Mouse (Mus musculus) CH12.LX (cell line): Measurements from ENCODE around the gene Card10. TPM values are rescaled to one million over a fixed set of nuclear protein-coding genes. Genes with fewer than 3 reads are reported as not detected.
A peak's percentile ranks its signal among the peaks of the same experiment; 100 is the strongest.

ENCODE experiments used
- DNase-seq: peaks from one replicate; pipeline ENCODE4 v3.0.0-alpha.2; 2013; ENCODE audit errors: extremely low read depth
- H3K27ac ChIP-seq: 2 replicates; pipeline ENCODE4 v1.5.1; 2012; ENCODE audit warnings: low read depth, mild to moderate bottlenecking, control low read depth, moderate library complexity; ENCODE audit not compliant: insufficient read depth
- H3K27me3 ChIP-seq: replicated peaks from 2 replicates; pipeline ENCODE3; 2012; ENCODE audit warnings: inconsistent platforms
- H3K36me3 ChIP-seq, 2 experiments: replicated peaks in 1 of 2; 2 replicates each; pipeline versions ENCODE3 to v1.6.1; 2012; ENCODE audit warnings: inconsistent platforms in 1 of 2, low read length in 1 of 2, mild to moderate bottlenecking in 1 of 2, mixed read lengths in 1 of 2, moderate library complexity in 1 of 2; ENCODE audit not compliant: control insufficient read depth in 1 of 2, insufficient read depth in 1 of 2
- H3K4me1 ChIP-seq, 2 experiments: 2 replicates each; pipeline ENCODE4 v1.6.1; 2012; ENCODE audit warnings: inconsistent platforms in 1 of 2, moderate library complexity in 1 of 2; ENCODE audit not compliant: insufficient read depth in 2 of 2, control insufficient read depth in 1 of 2
- H3K4me2 ChIP-seq: 2 replicates; pipeline ENCODE4 v1.6.1; 2012; ENCODE audit warnings: low read depth, mild to moderate bottlenecking, control low read depth; ENCODE audit not compliant: poor library complexity, insufficient read depth, severe bottlenecking
- H3K4me3 ChIP-seq, 3 experiments: fragments of 150-350 bp in 1 of 3; sonication (generic) in 1 of 3; replicated peaks in 1 of 3; 2 replicates each; pipeline versions ENCODE3 to v1.5.1; 2011 to 2012; ENCODE audit warnings: low read depth in 2 of 3, low read length in 2 of 3, mild to moderate bottlenecking in 2 of 3, moderate library complexity in 2 of 3, control low read depth in 1 of 3, improper control_type of control experiment in 1 of 3, inconsistent platforms in 1 of 3, mixed read lengths in 1 of 3; ENCODE audit not compliant: poor library complexity in 1 of 3
- H3K79me2 ChIP-seq: replicated peaks from 2 replicates; pipeline ENCODE4 v1.6.1; 2012; ENCODE audit warnings: mild to moderate bottlenecking, moderate library complexity; ENCODE audit not compliant: control insufficient read depth, poor library complexity, insufficient read depth, severe bottlenecking; ENCODE audit errors: extremely low read depth
- H3K9ac ChIP-seq: 2 replicates; pipeline ENCODE4 v1.6.1; 2012; ENCODE audit warnings: low read depth, mild to moderate bottlenecking, control low read depth, moderate library complexity; ENCODE audit not compliant: insufficient read depth
- H3K9me3 ChIP-seq: replicated peaks from 2 replicates; pipeline ENCODE3; 2012; ENCODE audit warnings: low read length, inconsistent platforms, mixed read lengths
- CHD1 ChIP-seq: IDR thresholded peaks from 2 replicates; pipeline ENCODE4 v1.6.1; 2012; ENCODE audit warnings: low read depth, low read length, improper control_type of control experiment, inconsistent platforms
- CHD2 ChIP-seq: IDR thresholded peaks from 2 replicates; pipeline ENCODE4 v1.6.1; 2011; ENCODE audit warnings: low read length, improper control_type of control experiment
- ELF1 ChIP-seq: IDR thresholded peaks from 2 replicates; pipeline ENCODE4 v1.6.1; 2014; ENCODE audit warnings: low read depth, mild to moderate bottlenecking, inconsistent platforms, low read length, improper control_type of control experiment
- EP300 ChIP-seq: IDR thresholded peaks from 2 replicates; pipeline ENCODE4 v1.6.1; 2011; ENCODE audit warnings: low read length, improper control_type of control experiment
- ETS1 ChIP-seq: conservative IDR thresholded peaks from 2 replicates; pipeline ENCODE4 v1.6.1; 2012; ENCODE audit warnings: low read depth, mild to moderate bottlenecking, inconsistent platforms, low read length, improper control_type of control experiment, moderate library complexity
- HCFC1 ChIP-seq: IDR thresholded peaks from 2 replicates; pipeline ENCODE4 v1.6.1; 2012; ENCODE audit warnings: low read depth, mild to moderate bottlenecking, inconsistent platforms, low read length, improper control_type of control experiment
- IRF4 ChIP-seq: IDR thresholded peaks from 2 replicates; pipeline ENCODE4 v1.6.1; 2014; ENCODE audit warnings: low read depth, mild to moderate bottlenecking, inconsistent platforms, low read length, improper control_type of control experiment
- JUN ChIP-seq: IDR thresholded peaks from 2 replicates; pipeline ENCODE4 v1.6.1; 2011; ENCODE audit warnings: low read depth, mild to moderate bottlenecking, low read length, improper control_type of control experiment, moderate library complexity; ENCODE audit not compliant: insufficient read depth
- JUND ChIP-seq: conservative IDR thresholded peaks from 2 replicates; pipeline ENCODE4 v1.6.1; 2011; ENCODE audit warnings: low read depth, low read length, improper control_type of control experiment
- MAX ChIP-seq: IDR thresholded peaks from 2 replicates; pipeline ENCODE4 v1.6.1; 2011; ENCODE audit warnings: low read length, improper control_type of control experiment
- MAZ ChIP-seq: IDR thresholded peaks from 2 replicates; pipeline ENCODE4 v1.6.1; 2012; ENCODE audit warnings: low read depth, mild to moderate bottlenecking, inconsistent platforms, low read length, improper control_type of control experiment, moderate library complexity
- MEF2A ChIP-seq: IDR thresholded peaks from 2 replicates; pipeline ENCODE4 v1.6.1; 2014; ENCODE audit warnings: low read depth, mild to moderate bottlenecking, inconsistent platforms, low read length, improper control_type of control experiment, borderline replicate concordance
- MXI1 ChIP-seq: IDR thresholded peaks from 2 replicates; pipeline ENCODE4 v1.6.1; 2011; ENCODE audit warnings: mild to moderate bottlenecking, low read depth, low read length, improper control_type of control experiment
- NELFE ChIP-seq: IDR thresholded peaks from 2 replicates; pipeline ENCODE4 v1.6.1; 2011; ENCODE audit warnings: low read depth, low read length, improper control_type of control experiment
- NRF1 ChIP-seq: IDR thresholded peaks from 2 replicates; pipeline ENCODE4 v1.6.1; 2014; ENCODE audit warnings: low read depth, mild to moderate bottlenecking, inconsistent platforms, low read length, improper control_type of control experiment, moderate library complexity
- PAX5 ChIP-seq: IDR thresholded peaks from 2 replicates; pipeline ENCODE4 v1.6.1; 2012; ENCODE audit warnings: low read length, inconsistent platforms, mixed read lengths
- POLR2A ChIP-seq: IDR thresholded peaks from 2 replicates; pipeline ENCODE4 v1.6.1; 2011; ENCODE audit warnings: low read depth, mild to moderate bottlenecking, improper control_type of control experiment, low read length
- RAD21 ChIP-seq: IDR thresholded peaks from 2 replicates; pipeline ENCODE4 v1.6.1; 2011; ENCODE audit warnings: low read depth, mild to moderate bottlenecking, low read length, improper control_type of control experiment, moderate library complexity
- RCOR1 ChIP-seq: conservative IDR thresholded peaks from 2 replicates; pipeline ENCODE4 v1.6.1; 2012; ENCODE audit warnings: low read depth, mild to moderate bottlenecking, inconsistent platforms, low read length, improper control_type of control experiment
- SIN3A ChIP-seq: IDR thresholded peaks from 2 replicates; pipeline ENCODE4 v1.6.1; 2012; ENCODE audit warnings: low read length, improper control_type of control experiment, inconsistent platforms
- TBP ChIP-seq: conservative IDR thresholded peaks from 2 replicates; pipeline ENCODE4 v1.6.1; 2011; ENCODE audit warnings: low read depth, low read length, improper control_type of control experiment
- TCF12 ChIP-seq: IDR thresholded peaks from 2 replicates; pipeline ENCODE4 v1.6.1; 2014; ENCODE audit warnings: low read depth, mild to moderate bottlenecking, inconsistent platforms, low read length, improper control_type of control experiment
- UBTF ChIP-seq: IDR thresholded peaks from 2 replicates; pipeline ENCODE4 v1.6.1; 2012; ENCODE audit warnings: low read depth, mild to moderate bottlenecking, inconsistent platforms, low read length, improper control_type of control experiment, moderate library complexity
- ZMIZ1 ChIP-seq: IDR thresholded peaks from 2 replicates; pipeline ENCODE4 v1.6.1; 2012; ENCODE audit warnings: low read depth, mild to moderate bottlenecking, inconsistent platforms, low read length, improper control_type of control experiment
- ZNF384 ChIP-seq: IDR thresholded peaks from 2 replicates; pipeline ENCODE4 v1.6.1; 2012; ENCODE audit warnings: low read depth, low read length, improper control_type of control experiment, inconsistent platforms
- dilution Hi-C: fragments of 300-500 bp; cut with MboI; formaldehyde crosslinking; loops from 2 replicates; pipeline ENCODE4 v1.14.3; 2020; ENCODE audit warnings: low sequenced_read_pairs; ENCODE audit not compliant: extremely low pct_unique_long_range_greater_than_20kb, extremely low pct_ligation_motif_present
- in situ Hi-C: fragments of 300-500 bp; cut with MboI; formaldehyde crosslinking; loops from 3 replicates; pipeline ENCODE4 v1.14.3; 2019; ENCODE audit warnings: low sequenced_read_pairs, low pct_ligation_motif_present, low pct_unique_long_range_greater_than_20kb, mixed read lengths
- polyA plus RNA-seq: library from polyadenylated mRNA; unstranded; fragments of >175 nt; gene quantifications from 2 replicates; pipeline ENCODE4 v1.2.1, GENCODE M21; 2012; ENCODE audit warnings: low read depth; ENCODE audit not compliant: insufficient read length
- total RNA-seq, 2 experiments: library from RNA; depleted of rRNA; stranded (reverse); fragments of 300-350 nt in 1 of 2; fragments of >200 nt in 1 of 2; gene quantifications; 2 replicates each; pipeline ENCODE4 v1.2.3; 2012 to 2014

Gene Card10
- total and polyA plus RNA-seq, 3 experiments = 0.08 TPM; not detected in 2

GRCm38 (mm10) chr15:78772856-78773255 is 30.0 kb downstream of the Card10 start:
- peaks cover 13% of the 10 kb centered on the region for H3K9me3 ChIP-seq
- peaks cover 1% of the 10 kb centered on the region for H3K27me3 ChIP-seq
- in situ Hi-C loops (no loop called here), dilution Hi-C loops (no loop called here)
- TF ChIP-seq JUND (no peak), MXI1 (peak; percentile 31; the same call in 1 of the 2 replicates), SIN3A (peak; percentile 3; the same call in 1 of the 2 replicates), ELF1 (no peak), CHD2 (no peak), MAX (peak; percentile 26; the same call in 1 of the 2 replicates)
- H3K4me3 ChIP-seq = peak overlapping the region; percentile 74 to 84 (median 82)
- peaks cover 11 to 40% of the 10 kb centered on the region in 2 experiments for H3K4me1 ChIP-seq
- peaks cover 11% of the 10 kb centered on the region for H3K79me2 ChIP-seq
- peak overlapping the region; percentile 71 for H3K9ac ChIP-seq
- peaks cover 5 to 32% of the 10 kb centered on the region in 2 experiments for H3K36me3 ChIP-seq
- no peak for DNase-seq
- H3K4me2 ChIP-seq = peak overlapping the region; percentile 90
- 0 out of 2 replicates have a peak overlapping the region, but pooled peaks have one; percentile 1 for H3K27ac ChIP-seq

GRCm38 (mm10) chr15:78772368-78772763 is 30.5 kb downstream of the Card10 start:
- peak overlapping the region; percentile 71 for H3K9ac ChIP-seq
- H3K79me2 ChIP-seq = peaks cover 11% of the 10 kb centered on the region
- DNase-seq = peak; percentile 57
- H3K4me2 ChIP-seq = peak overlapping the region; percentile 90
- H3K4me3 ChIP-seq = peak overlapping the region; percentile 74 to 84 (median 82)
- H3K27ac ChIP-seq = peak overlapping the region; percentile 58
- peaks cover 11 to 40% of the 10 kb centered on the region in 2 experiments for H3K4me1 ChIP-seq
- peaks cover 5 to 37% of the 10 kb centered on the region in 2 experiments for H3K36me3 ChIP-seq
- TF ChIP-seq PAX5 = no peak
- TF ChIP-seq ETS1 = no peak
- TF ChIP-seq TCF12 = peak; percentile 48; the same call in 1 of the 2 replicates
- no peak for TF ChIP-seq RAD21
- peak; percentile 51 for TF ChIP-seq NRF1
- TF ChIP-seq JUN = no peak
- no peak for TF ChIP-seq ELF1
- TF ChIP-seq ZNF384 = no peak
- no peak for TF ChIP-seq MEF2A
- peak; percentile 66 for TF ChIP-seq MXI1
- no peak for TF ChIP-seq RCOR1
- no peak for TF ChIP-seq UBTF
- TF ChIP-seq TBP = no peak
- peak; percentile 45; the same call in 1 of the 2 replicates for TF ChIP-seq IRF4
- peak; percentile 27; the same call in 1 of the 2 replicates for TF ChIP-seq HCFC1
- TF ChIP-seq POLR2A = peak; percentile 45; the same call in 1 of the 2 replicates
- TF ChIP-seq MAZ = no peak
- no peak for TF ChIP-seq CHD1
- no peak for TF ChIP-seq ZMIZ1
- TF ChIP-seq NELFE = peak; percentile 23; the same call in 1 of the 2 replicates
- no peak for TF ChIP-seq MAX
- 0 out of 2 replicates have a peak, but pooled peaks have one; percentile 9 for TF ChIP-seq EP300
- TF ChIP-seq, all 38 proteins: peak for 8
- dilution Hi-C loops = no loop called here
- in situ Hi-C loops = no loop called here
- Histone ChIP-seq H3K9me3 (peaks cover 13% of the 10 kb centered on the region), H3K27me3 (no peaks in the 10 kb centered on the region)
